Mouse (Mus musculus) subcutaneous adipose tissue, adult 2 months (tissue): ENCODE results near the gene Gm28360. TPM values are rescaled to one million over a fixed set of nuclear protein-coding genes. Genes with fewer than 3 reads are reported as not detected.

Experiments
- polyA plus RNA-seq: library from polyadenylated mRNA; depleted of rRNA; stranded (reverse); fragments of >200 nt; gene quantifications from 2 replicates; pipeline ENCODE4 v1.2.3, GENCODE M21; 2012; ENCODE audit warnings: low replicate concordance; rRNA removed

Gm28360 gene
- polyA plus RNA-seq: not detected in 2 replicates

DNA sequence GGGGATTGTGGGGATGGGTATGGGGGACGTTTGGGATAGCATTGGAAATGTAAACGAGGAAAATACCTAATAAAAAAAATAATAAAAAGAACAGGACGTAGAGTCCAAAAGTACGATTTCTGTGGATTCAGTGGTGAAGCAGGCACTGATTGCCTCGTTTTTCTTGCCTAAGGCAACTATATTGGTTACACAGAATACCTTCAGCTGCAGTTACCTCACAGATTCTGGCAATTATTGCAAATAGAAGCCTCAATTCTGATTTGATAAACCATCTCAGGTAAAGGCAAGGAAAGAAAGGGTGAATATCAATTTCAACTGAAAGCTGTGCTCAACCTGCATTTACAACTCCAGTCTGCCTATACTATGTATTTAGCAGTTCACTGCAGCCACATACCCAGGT lies at the start of gene Gm28360:
Gene Gm28360 (plus strand): TSS at position 301 of the 400 bp plus-strand sequence.

DNA sequence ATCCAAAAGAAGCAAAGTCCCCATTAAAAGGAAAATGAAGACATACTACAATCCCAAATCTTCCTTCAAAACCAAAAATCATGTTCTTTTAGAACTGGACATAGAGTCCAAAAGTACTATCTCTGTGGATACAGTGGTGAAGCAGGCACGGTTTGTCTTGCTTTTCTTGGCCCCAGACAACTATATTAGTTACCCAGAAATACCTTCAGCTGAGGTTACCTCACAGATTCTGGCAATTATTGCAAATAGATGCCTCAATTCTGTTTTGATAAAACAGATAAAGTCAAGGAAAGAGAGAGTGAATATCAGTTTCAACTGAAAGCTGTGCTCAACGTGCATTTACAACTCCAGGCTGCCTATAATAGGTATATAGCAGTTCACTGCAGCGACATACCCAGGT lies 49.0 kb upstream of the Gm28360 start, which contains the start of gene B020011L13Rik:
Gene B020011L13Rik (plus strand): TSS at position 301 of the 400 bp plus-strand sequence.

Other genes with a start within 250 kb of the Gm28360 start
- gene Gm28363, start 132.9 kb upstream of the Gm28360 start, polyA plus RNA-seq: not detected in 2 replicates
- gene B020011L13Rik, start 48.9 kb upstream of the Gm28360 start, polyA plus RNA-seq: not detected in 2 replicates
- not detected in 2 replicates for gene Gm28168, start 97.9 kb downstream of the Gm28360 start, polyA plus RNA-seq
- gene Gm7145, start 135.9 kb downstream of the Gm28360 start, polyA plus RNA-seq: not detected in 2 replicates